Mouse (Mus musculus) Muller cell, postnatal 12 days (primary cell): ENCODE measurements around the gene Uba7.

Experiments
- DNase-seq: peaks from one replicate; pipeline ENCODE4 v3.0.0-alpha.2; 2015; ENCODE audit errors: inconsistent ontology term

Gene Uba7

GRCm38 (mm10) chr9:107961881-107962280 lies 13.4 kb upstream of the Uba7 start:
- DNase-seq = peak; percentile 77

- DNase-seq = no peak
Observed at GRCm38 (mm10) chr9:107962916-107963315, 12.4 kb upstream of the Uba7 start.

DNA sequence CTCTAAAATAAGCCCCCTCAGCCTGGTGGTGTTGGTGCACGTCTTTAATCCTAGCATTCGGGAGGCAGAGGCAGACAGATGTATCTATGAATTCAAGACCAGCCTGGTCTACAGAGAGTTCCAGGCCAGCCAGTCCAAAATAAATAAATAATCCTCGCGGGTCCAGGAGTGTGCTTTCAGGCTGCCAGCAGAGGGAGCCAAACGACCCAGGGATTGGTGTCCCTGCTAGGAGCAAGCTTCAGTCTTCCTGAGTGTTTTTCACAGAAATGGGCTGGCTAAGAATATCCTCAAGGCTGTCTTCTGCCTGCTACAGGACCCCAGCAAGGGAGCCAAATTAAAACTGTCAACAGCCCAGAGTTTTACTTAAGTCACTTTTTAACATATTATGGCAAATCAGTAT lies 11.6 kb upstream of the Uba7 start:
- DNase-seq = peak; percentile 60

GRCm38 (mm10) chr9:107964681-107965080 lies 10.6 kb upstream of the Uba7 start:
- no peak for DNase-seq

DNA sequence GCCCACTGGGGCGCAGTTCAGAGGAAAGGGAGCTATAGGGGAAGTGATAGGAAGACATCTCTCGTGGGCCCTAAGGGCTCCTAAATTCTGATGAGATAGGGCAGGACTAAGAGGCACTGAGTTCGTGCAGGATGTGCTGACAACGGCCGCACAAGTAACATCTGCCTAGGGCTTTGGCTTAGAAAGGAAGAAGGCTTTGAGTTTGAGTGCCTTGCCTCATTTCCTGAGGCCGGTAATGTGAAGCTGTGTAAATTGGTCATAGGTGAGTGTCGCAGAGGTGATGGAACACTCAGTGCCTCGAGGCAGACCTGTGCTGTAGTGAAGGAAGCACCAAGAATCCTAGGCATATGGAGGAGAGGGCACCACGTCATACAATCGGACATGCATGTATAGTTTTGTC lies 8.6 kb upstream of the Uba7 start:
- DNase-seq = no peak

- no peak for DNase-seq
Observed at GRCm38 (mm10) chr9:107967437-107967836, 7.9 kb upstream of the Uba7 start.

- no peak for DNase-seq
Observed at GRCm38 (mm10) chr9:107968531-107968930, 6.8 kb upstream of the Uba7 start.

DNA sequence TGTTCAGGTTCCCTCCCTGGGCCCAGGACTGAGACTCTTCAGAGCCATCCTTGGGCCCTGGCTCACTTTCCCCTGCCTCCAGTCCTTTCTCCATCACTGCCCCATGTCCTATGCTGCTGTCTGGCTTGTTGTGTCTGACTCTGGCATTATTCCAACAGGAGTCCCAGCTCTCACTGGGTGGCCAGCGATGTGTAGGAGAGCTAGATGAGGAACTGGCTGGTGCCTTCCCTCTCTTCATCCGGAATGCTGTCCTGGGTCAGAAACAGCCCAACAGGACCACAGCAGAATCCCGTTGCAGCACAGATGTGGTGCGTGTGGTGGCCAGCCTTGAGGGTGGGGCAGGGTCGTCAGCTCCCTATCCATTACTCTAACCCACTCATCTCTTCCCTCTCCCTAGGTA lies 5.0 kb upstream of the Uba7 start:
- no peak for DNase-seq

DNA sequence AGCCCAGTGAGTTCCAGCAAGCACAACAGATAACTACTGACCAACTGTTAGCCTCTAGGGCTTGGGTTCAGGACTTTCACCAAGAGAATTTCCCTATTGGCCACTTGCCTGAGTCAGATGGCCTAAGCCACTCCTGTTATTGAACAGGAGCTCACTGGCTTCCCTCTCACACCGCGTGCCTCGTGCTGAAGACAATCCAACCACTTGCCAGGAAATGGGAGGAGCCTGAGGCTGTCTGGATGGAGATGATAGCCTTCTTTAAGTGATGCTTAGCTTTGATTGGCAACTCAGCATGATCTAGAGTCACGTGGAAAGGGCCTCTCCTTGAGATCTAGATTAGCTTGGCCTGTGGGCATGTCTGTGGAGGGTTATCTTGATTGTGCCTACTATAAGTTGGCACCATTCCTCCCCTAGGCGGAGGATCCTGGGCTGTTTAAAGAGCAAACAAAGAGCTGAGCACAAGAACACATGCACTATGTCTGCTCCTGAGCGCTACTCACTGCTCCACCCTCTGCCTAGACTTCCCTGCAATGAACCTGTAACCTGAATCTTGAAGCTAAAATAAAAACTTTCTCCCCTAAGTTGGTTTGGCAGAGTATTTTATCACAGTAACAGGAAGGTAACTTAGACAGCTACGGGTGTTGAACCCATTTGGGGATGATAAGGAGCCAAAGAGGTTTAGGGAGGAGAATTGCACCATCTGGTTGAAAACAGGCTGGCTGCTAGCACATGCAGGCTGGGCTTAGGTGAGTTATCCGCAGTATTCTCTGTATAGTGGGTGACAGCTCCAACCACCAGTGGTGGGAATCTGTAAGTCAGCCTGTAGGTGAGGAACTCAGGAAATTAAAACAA lies 3.4 kb upstream of the Uba7 start:
- no peak for DNase-seq

- DNase-seq = no peak
Observed at GRCm38 (mm10) chr9:107974491-107975171, 674 bp upstream of the Uba7 start.

GRCm38 (mm10) chr9:107978815-107979214 lies 3.5 kb downstream of the Uba7 start:
- DNase-seq = no peak

DNA sequence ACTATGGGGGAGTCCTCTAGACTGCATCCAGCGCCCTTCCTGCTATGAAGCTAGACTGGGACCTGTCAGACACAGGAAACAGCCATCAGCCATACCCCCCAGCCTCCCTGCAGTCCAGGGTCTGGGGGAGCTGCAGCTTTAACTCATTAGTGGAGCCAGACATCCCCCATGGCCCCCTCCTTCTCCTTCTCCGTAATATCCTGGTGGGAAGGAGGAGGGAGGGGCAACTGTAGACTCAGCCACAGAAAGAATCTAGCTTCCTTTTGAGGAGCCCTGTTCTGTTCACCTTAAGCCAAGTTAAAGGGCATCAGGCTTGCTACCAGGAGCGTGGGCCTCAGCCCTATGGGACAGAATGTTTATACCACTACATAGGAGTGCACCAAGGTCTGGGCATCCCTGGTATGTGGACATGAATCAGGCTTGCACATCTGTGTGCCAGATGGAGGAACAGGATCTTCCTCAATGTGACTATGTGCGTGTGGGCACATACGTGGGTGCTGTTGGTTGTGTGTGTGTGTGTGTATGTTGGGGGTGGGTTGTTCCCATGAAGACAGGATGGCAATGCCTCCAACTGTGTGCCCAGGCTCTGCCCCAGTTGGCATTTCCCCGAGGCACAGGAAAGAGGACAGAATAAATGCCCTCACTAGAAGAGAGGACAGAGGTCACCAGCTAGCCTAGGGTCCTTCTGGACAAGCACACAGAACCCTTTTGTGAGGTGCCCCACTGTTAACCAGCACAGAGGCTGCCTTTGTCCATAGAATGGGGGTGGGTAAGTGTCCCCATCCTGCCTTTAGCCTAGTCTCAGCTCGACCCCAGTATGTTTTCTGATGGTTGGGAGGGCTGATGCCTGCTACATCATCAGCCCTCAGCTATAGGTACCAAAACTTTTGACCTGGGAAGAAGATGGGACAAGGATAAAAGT lies 6.6 kb downstream of the Uba7 start:
- no peak for DNase-seq

DNA sequence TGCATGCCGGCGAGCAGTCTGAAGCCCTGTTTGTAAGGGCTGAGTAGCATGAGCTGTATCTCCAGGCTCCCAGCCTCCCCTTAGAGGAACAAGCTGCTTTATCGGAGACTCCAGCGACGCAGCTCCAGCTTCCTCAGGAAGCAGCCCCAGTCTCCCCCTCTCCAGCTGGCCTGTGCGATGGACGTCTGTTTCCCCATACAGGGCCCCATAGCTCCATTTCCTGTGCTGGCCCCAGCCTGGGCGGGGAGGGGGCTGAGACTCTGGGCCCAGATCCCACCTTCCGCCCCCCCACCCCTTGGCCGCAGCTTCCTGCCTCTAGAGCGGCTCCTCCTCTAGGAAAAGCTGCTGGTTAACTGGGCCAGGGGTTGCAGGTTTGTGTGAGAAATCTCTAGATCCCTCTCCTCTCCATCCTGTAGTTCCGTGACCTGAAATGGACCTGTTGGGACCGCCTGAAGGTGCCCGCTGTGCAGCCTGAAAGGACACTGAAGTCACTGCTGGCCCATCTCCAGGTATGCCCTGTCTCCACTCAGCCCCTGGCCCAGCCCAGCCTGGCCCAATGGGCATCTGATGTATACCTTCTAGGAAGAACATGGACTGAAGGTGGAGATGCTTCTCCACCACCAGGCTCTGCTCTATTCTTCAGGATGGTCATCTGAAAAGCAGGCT lies 7.5 kb downstream of the Uba7 start, which contains the start of gene Gm20661:
Gene Gm20661 (plus strand): TSS at position 378 of the 666 bp plus-strand sequence.
- DNase-seq = peak; percentile 43

GRCm38 (mm10) chr9:107983421-107983890 lies 8.2 kb downstream of the Uba7 start:
- no peak for DNase-seq

DNA sequence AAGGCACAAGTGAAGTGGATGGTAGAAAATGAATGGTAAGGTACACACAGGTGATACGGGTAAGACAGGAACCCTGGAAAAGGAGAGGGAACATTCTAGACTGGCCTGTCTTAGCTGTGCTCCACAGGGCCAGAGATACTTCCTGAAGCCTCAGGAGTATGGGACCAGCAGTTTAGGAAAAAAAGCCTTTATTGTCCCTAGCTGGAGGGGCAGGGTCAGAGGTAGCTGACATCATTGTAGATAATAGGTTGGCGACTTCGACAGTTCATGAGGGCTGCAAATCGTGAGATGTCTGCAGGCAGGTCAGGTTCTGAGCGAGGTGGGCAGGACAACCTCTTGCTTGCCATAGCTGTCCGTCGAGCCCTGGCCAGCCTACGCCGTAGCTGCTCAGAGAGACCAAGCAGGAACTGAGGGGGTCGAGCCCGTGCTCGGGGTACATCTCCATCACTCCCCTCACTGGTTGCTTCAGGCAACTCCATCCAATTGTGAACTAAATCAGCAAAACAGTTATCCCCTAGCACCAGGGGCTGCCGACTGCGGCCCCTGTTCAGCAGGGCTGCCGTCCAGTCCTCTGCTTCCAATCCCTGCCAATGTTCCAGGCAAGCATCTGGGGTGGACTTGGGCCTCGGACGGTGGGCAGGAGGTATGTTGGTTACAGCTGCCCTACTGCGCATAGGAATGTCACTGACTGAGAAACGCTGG lies 8.9 kb downstream of the Uba7 start:
- DNase-seq = no peak

- DNase-seq = no peak
Observed at GRCm38 (mm10) chr9:107984754-107985055, 9.4 kb downstream of the Uba7 start.

DNA sequence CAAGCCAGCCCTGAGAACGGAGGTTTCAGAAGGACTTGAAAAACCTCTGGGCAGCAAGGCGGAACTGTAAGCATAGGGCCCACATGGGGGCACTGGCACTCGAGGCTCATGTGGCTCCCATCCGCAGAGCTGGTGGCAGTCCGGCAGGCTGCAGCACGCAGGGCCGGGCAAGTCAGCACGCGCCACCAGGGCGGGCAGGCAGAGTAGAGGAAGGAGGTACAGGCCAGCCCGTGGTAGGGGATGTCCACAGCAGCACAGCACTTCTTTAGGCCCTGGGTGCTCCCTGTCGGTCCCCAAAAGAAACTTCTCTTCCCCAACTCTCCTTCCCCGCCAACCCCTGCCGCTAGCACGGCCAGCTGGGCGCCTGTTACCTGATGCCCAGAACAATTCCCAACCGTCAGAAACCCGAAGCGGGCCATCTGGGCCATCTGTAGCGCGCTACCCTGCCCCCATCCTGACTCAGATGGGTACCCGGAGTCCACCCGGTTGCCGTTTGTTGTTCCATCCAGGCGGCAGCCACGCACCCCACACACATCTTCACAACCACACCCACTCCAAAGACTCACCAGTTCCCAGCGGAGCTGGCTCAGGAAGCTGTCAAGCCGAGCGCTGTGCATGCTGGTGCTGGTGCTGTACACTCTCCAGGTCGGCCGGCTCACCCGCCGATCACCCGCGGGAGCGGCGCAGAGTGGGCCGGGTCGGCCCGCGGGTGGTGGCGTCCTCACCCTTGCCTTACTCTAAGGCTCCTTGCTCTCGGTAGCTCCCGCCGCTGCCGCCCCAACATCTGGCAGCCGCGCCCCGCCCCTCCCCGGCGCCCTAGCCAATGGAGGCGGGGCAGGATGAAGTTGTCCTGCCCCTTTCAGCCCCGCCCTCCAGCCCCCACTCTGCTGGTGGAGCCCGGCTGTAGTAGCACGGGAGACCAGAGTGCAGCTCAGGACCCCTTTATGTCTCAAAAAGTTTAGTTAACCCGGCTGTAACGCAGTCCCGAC lies 10.1 kb downstream of the Uba7 start, which contains the start of gene Inka1:
Gene Inka1 (minus strand): TSS at position 749 of the 989 bp plus-strand sequence.
- peak; percentile 88 for DNase-seq

GRCm38 (mm10) chr9:107986376-107986775 lies 11.1 kb downstream of the Uba7 start:
- peak; percentile 83 for DNase-seq

GRCm38 (mm10) chr9:107987950-107988349 lies 12.6 kb downstream of the Uba7 start:
- no peak for DNase-seq
